Mouse (Mus musculus) v-Abl transformed pro-B cells (cell line): ENCODE results near the gene Srp9.
"Not testable (repeated sequence)": the region's sequence is repeated elsewhere in the genome, so short reads cannot be mapped to it uniquely, and the experiment has no call there.

Source experiments
- in situ Hi-C, 2 experiments: fragments of 400-800 bp; cut with MboI; formaldehyde crosslinking; loops; one replicate each; pipeline ENCODE4 v1.15.1; 2025; ENCODE audit not compliant: unreplicated experiment in 2 of 2

Srp9 gene

DNA sequence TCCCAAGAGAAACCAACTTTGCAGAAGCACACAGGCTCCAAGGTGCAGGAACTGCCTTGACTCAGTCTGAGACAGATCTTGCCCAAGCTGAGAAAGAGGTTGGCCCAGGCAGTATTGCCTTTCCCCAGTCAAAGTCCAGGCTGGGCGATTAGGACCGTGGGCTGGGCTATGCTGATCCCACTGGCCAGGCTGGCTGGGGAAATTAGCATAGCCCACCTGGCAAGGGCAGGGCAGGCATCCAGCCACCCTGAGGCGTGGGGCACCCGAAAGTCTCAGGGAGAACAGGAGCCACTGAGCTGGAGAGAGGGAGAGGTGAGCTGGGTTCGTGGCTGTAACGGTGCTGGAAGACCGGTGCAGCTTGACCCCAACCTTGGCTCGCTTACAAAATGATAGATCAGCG, 15.4 kb downstream of the Srp9 start:
- in situ Hi-C loops = loop anchor here (5.0 to 25.0 kb wide), 4 partner anchors 197 to 1122 kb away; partner anchors contain the start of gene Fbxo28 (in 1 of the 2)

DNA sequence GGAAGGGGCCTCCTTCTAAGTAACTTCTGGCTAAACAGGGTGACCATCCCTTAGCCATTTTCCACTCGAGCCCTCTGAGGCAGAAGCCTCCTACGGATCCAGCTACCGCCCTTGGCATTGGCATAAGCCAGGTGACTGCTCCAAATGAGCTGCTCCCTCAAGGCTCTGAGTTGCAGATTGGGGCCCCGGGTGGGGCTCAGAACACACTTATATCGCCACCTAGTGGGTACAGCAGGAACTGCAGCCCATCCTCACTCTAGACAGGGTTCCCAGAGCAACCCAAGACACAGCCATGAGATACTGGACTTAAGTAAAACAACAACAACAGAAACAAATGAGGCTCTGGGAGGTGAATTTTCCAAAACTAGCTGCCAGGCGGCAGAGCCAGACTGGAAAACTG, 15.8 kb downstream of the Srp9 start:
- in situ Hi-C loops = loop anchor here (5.0 to 25.0 kb wide), 4 partner anchors 197 to 1122 kb away; partner anchors contain the start of gene Fbxo28 (in 1 of the 2)

- in situ Hi-C loops = loop anchor here (5.0 to 25.0 kb wide), 4 partner anchors 195 to 1120 kb away; partner anchors contain the start of gene Fbxo28 (in 1 of the 2)
Observed at GRCm38 (mm10) chr1:182142725-182143124, 18.2 kb downstream of the Srp9 start.

- in situ Hi-C loops = loop anchor here (5.0 to 25.0 kb wide), 4 partner anchors 194 to 1119 kb away; partner anchors contain the start of gene Fbxo28 (in 1 of the 2)
Observed at GRCm38 (mm10) chr1:182143288-182143687, 18.8 kb downstream of the Srp9 start.

DNA sequence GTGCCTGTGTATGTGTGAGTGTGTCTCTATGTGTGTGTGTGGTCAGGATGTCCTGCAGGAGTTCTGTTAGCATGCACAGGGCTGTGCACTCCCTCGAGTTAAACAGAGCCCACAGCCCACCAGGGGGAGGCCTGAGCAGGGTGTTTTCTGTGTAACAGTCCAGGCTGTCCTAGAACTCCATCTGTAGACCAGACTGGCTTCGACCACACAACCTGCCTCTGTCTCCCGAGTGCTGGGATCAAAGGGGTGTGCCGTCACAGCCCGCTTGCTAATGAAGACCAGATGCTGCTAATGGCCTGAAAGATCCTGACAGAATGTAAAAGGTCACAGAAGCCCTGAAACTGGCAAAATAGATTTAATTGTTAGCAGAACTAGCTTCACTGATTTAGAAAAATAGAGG, 21.0 kb downstream of the Srp9 start:
- in situ Hi-C loops = loop anchor here (25.0 kb wide), 2 partner anchors 192 to 1117 kb away; partner anchors contain the start of gene Fbxo28 (in 1 of the 2)

DNA sequence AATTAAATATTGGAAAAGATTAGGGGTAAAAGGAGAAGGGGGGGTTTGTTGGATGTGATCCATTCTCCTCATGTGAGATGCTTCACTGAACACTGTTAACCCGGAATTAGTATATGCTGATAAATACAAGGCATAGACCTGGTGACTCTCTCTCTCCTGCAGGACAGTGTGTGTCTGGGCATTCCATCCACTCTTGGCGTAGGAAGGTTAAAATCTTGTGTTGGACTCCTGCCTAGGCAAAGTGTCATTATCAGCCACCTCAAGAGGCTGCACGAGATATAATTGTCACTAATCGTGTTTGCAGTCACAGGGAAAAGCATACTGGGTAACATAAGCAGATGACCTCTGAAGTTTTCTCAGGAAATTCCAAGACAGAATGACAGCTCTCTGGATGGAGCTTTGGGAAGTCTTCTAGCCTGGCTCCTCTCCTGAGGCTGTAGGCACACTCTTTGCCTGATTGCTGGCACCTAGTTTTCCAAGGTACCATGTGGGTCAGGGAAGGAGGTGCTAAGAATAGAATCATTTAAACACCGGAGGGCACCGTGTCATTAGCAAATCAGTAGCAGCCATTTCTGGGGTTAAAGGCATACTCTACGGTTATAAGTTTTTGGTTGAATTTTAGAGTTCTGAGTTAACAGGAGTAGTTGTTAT, 24.5 kb downstream of the Srp9 start:
- in situ Hi-C loops = loop anchor here (25.0 kb wide), 2 partner anchors 188 to 1113 kb away; partner anchors contain the start of gene Fbxo28 (in 1 of the 2)

- in situ Hi-C loops = loop anchor here (5.0 to 25.0 kb wide), 4 partner anchors 187 to 1112 kb away; partner anchors contain the start of gene Fbxo28 (in 1 of the 2)
Observed at GRCm38 (mm10) chr1:182149966-182150365, 25.4 kb downstream of the Srp9 start.

DNA sequence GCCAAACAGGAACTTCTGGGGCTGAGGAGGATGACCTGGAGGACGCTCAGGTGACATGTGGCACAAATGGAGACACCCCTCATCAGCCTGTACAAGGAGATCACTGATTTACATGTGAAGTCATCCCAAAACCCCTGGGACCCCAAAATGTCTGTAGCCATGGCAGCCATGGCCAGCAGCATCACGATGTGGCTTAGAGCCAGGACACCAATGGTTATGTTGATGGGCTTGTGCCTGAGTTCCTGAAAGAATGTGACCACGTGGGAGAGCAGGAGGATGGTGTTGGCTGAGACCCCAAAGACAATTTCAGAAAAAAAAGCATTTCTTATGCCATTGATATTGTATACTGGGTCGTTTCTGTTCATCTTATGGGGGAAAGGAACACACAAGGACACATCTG, 33.2 kb downstream of the Srp9 start:
- in situ Hi-C loops = loop anchor here in 1 of 2 experiments (25.0 kb wide), 1 partner anchor 1080 kb away; no protein-coding TSS in a partner anchor

- in situ Hi-C loops = loop anchor here in 1 of 2 experiments (25.0 kb wide), 1 partner anchor 1078 kb away; no protein-coding TSS in a partner anchor
Observed at GRCm38 (mm10) chr1:182159575-182159974, 35.0 kb downstream of the Srp9 start.

DNA sequence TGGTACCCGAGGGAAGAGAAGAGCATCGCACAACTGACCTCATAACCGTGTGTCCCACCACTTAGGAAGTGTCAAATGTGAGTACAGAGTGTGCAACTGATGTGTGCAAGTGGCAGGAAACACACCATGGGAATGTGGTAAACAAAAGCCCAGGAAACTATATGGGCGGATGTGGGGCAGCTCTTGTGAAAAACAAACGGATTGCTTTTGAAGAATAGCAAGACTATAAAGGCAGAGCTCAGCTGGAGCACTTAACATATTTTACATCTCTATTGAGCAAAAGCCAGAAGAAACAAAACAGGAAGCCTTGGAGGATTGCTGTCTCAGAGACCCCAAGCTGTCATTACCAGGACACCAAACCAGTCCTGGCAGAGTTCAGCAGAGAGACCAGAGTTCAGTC, 38.4 kb downstream of the Srp9 start:
- in situ Hi-C loops = loop anchor here in 1 of 2 experiments (25.0 kb wide), 1 partner anchor 1074 kb away; no protein-coding TSS in a partner anchor

GRCm38 (mm10) chr1:182164386-182164785, 39.8 kb downstream of the Srp9 start, which contains the start of gene Vmn1r1:
Gene Vmn1r1 (minus strand): TSS chr1:182164486.
- in situ Hi-C loops = loop anchor here in 1 of 2 experiments (25.0 kb wide), 1 partner anchor 1073 kb away; no protein-coding TSS in a partner anchor

- in situ Hi-C loops = loop anchor here in 1 of 2 experiments (25.0 kb wide), 1 partner anchor 1067 kb away; no protein-coding TSS in a partner anchor
Observed at GRCm38 (mm10) chr1:182170206-182170605, 45.7 kb downstream of the Srp9 start.

- in situ Hi-C loops = not testable (repeated sequence)
Observed at GRCm38 (mm10) chr1:182176985-182177384, 52.4 kb downstream of the Srp9 start.

- in situ Hi-C loops = no loop called here
Observed at GRCm38 (mm10) chr1:182181456-182182305, 57.1 kb downstream of the Srp9 start.
